Mouse (Mus musculus) lung, adult 2 months (tissue): Measurements from ENCODE around the gene Itpk1.

ENCODE experiments used
- CTCF ChIP-seq: fragments of 200-500 bp; IDR thresholded peaks from 2 replicates; pipeline ENCODE4 v1.5.1; 2011; ENCODE audit warnings: mild to moderate bottlenecking, low read length, control low read depth; ENCODE audit not compliant: insufficient read depth
- POLR2A ChIP-seq: fragments of 200-500 bp; IDR thresholded peaks from 2 replicates; pipeline ENCODE4 v1.6.1; 2011; ENCODE audit warnings: low read depth, mild to moderate bottlenecking, control low read depth, low read length, borderline replicate concordance; ENCODE audit errors: extremely low read depth

- TF ChIP-seq CTCF = no peak
- no peak for TF ChIP-seq POLR2A
Observed at GRCm38 (mm10) chr12:102700453-102700852, 4.3 kb downstream of the Itpk1 start.
